Mouse (Mus musculus) ovary, adult 18-20 months (tissue): ENCODE measurements around the gene H2afb3.
"Not testable (repeated sequence)": the region's sequence is repeated elsewhere in the genome, so short reads cannot be mapped to it uniquely, and the experiment has no call there.

Experiments
- DNase-seq: peaks from one replicate; pipeline ENCODE4 v3.0.0; 2022; ENCODE audit warnings: low spot score, mixed read lengths

The H2afb3 gene

GRCm38 (mm10) chrX:120312995-120313394, at the start of gene H2afb3:
Gene H2afb3, minus strand, starts transcription at chrX:120313095.
- not testable (repeated sequence) for DNase-seq

GRCm38 (mm10) chrX:120301469-120302175, 11.3 kb downstream of the H2afb3 start:
- no peak for DNase-seq

GRCm38 (mm10) chrX:120292832-120293750, 19.8 kb downstream of the H2afb3 start:
- DNase-seq = no peak

GRCm38 (mm10) chrX:120291696-120292095, 21.2 kb downstream of the H2afb3 start:
- DNase-seq = no peak

- DNase-seq = no peak
Measured at GRCm38 (mm10) chrX:120290900-120291280, 22.0 kb downstream of the H2afb3 start.

- DNase-seq = no peak
Measured at GRCm38 (mm10) chrX:120290011-120290899, 22.6 kb downstream of the H2afb3 start, which contains the start of gene Pcdh11x. Gene Pcdh11x, plus strand, starts transcription at chrX:120290259.

GRCm38 (mm10) chrX:120287502-120287901, 25.4 kb downstream of the H2afb3 start:
- no peak for DNase-seq

- DNase-seq = no peak
Measured at GRCm38 (mm10) chrX:120285522-120285921, 27.4 kb downstream of the H2afb3 start.
